Mouse (Mus musculus): ENCODE data around the gene Zfp428. TPM values are rescaled to one million over a fixed set of nuclear protein-coding genes. Genes with fewer than 3 reads are reported as not detected.
A peak's percentile ranks its signal among the peaks of the same experiment; 100 is the strongest.

Gene Zfp428
- total RNA-seq, 2 experiments from 2014 or later: 15.3 to 18.8 TPM

DNA sequence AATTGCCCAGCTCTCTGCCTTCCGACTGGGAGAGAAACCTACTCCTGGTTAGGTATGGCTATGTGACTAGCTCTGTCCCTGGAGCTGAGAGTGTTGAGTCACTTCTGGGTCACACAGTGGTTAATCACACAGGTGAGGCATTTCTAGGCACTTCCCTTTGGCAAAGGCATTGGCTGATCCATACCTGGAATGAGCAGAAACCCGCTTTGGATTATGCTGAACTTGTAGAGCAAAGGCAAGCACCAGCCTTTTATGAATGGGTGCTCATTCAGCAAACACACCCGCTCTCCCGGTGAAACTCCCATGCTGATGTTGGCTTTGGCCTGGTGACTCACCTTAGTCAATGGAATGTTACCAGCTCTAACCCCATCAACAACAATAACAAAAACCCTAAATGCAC, 32.9 kb downstream of the Zfp428 start:
- intact Hi-C loops (cut with DNase I): no loop called here
- no peak for DNase-seq

- DNase-seq: no peak
- intact Hi-C loops (cut with DNase I): no loop called here
These were observed 37.7 kb downstream of the Zfp428 start for GRCm38 (mm10) chr7:24544506-24544905.

GRCm38 (mm10) chr7:24546068-24546614, 39.3 kb downstream of the Zfp428 start, which contains the start of the genes Pinlyp and Xrcc1:
Gene Pinlyp, minus strand, starts transcription at chr7:24546118.
Gene Xrcc1, plus strand, starts transcription at chr7:24546289.
- intact Hi-C loops (cut with DNase I): loop anchor here (1.0 kb wide), 1 partner anchor 15 kb away; no protein-coding TSS in a partner anchor
- no peak for DNase-seq

- intact Hi-C loops (cut with DNase I): loop anchor here (1.0 kb wide), 1 partner anchor 16 kb away; no protein-coding TSS in a partner anchor
- DNase-seq: peak; percentile 100
These were observed 40.0 kb downstream of the Zfp428 start for GRCm38 (mm10) chr7:24546634-24547389.

- intact Hi-C loops (cut with DNase I): no loop called here
- DNase-seq: peak in 1 of 2 experiments; percentile 22
These were observed 40.8 kb downstream of the Zfp428 start for GRCm38 (mm10) chr7:24547534-24548036.

DNA sequence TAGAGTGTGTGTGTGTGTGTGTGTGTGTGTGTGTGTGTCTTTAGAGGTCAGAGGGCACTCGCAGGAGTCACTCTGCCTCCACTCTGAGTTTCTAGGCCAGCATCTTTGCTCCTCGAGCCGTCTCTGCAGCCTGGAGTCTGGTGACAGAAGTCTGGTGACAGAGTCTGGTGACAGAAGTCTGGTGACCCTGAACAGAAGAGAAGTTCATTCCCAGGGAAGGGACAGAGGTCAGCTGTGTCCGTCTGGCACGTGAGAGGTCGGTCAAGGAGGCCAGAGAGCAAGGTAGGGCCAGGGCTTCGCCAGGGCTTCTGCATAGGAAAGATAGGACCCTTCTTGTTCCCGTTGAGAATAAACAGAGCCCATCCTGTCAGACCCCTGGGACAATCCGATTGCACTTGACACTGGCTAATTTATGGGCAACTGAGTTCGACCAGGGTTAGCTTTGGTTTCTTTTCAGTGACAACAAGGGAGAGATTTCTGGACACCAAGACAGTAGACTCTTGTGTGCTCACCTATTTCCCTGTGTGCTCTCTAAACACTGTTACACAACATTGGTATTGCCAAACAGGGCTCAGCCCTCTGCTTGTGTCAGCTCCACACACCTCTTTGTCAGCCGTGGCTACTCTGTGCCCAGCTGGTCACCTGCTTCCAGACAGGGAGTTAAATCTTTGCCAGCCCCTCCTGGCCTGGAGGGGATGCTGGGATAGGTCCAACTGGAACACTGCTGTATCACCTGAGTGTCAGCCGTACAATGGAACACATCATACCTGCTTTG, 45.4 kb downstream of the Zfp428 start:
- intact Hi-C loops (cut with DNase I): no loop called here
- DNase-seq: no peak

DNA sequence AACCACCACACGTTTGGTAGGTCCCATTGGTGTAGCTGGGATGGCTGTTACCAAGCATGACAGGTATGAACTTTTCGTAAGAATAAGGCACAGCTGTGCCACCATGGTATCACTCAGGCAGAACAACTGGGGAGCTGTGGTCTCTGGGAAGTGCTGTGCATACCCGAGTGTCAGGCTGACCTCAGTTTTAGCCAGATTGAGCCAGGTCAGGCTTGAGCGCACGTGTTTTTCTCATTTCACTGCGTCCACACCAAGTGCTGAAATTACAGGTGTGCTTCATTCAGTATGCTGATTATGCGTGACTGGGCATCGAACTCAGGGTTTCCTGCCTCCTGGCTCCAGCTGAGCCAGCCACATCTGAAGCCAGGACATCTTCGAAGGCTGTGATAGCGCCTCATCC, 49.0 kb downstream of the Zfp428 start:
- no peak for DNase-seq
- intact Hi-C loops (cut with DNase I): no loop called here

GRCm38 (mm10) chr7:24561450-24561849, 54.6 kb downstream of the Zfp428 start:
- DNase-seq: no peak
- intact Hi-C loops (cut with DNase I): loop anchor here (5.0 kb wide), 1 partner anchor 89 kb away; no protein-coding TSS in a partner anchor

- intact Hi-C loops (cut with DNase I): loop anchor here (5.0 kb wide), 1 partner anchor 91 kb away; no protein-coding TSS in a partner anchor
These were observed 56.5 kb downstream of the Zfp428 start for GRCm38 (mm10) chr7:24563191-24563836.

DNA sequence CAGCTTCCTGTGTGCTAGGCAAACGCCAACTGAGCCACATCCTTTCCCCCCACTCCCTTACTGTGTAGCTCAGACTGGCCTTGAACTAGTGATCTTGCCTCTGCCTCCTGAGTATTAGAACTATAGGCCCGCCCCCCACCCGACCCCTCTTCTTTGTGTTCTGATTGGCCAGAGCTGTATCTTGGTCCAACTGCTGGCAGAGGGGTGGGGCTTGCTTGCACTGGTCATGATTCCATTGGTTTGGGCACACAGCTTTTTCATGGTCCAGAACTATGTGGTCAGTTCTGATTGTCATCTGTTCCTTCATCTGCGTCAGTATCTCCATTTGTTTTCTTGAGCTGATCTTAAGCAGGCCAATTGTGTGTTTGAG, 57.0 kb downstream of the Zfp428 start:
- no peak for DNase-seq
- intact Hi-C loops (cut with DNase I): loop anchor here (1.0 to 5.0 kb wide), 2 partner anchors 33 to 92 kb away; no protein-coding TSS in a partner anchor

More at GRCm38 (mm10) chr7:24563191-24563836, 56.5 kb downstream of the Zfp428 start:
- DNase-seq: no peak

- DNase-seq: peak; percentile 77 to 85
- intact Hi-C loops (cut with DNase I): loop anchor here (1.0 to 5.0 kb wide), 2 partner anchors 33 to 92 kb away; no protein-coding TSS in a partner anchor
These were observed 57.9 kb downstream of the Zfp428 start for GRCm38 (mm10) chr7:24564607-24565265.

Other genes with a start within 250 kb of the Zfp428 start
- 1 to 10 TPM; 3.5 to 5.0 TPM for gene Zfp93, start 236.6 kb upstream of the Zfp428 start, total RNA-seq (2021)
- 1 to 10 TPM; 4.0 to 5.5 TPM for gene Zfp61, start 205.8 kb upstream of the Zfp428 start, total RNA-seq (2021)
- gene Zfp94, start 190.3 kb upstream of the Zfp428 start, total RNA-seq (2021): 1 to 10 TPM; 2.2 to 2.5 TPM
- under 1 TPM in 1 of 2 experiments, not detected in 1; 0.31 TPM for gene Tescl, start 173.1 kb upstream of the Zfp428 start, total RNA-seq (2021)
- gene Lypd5, start 157.8 kb upstream of the Zfp428 start, total RNA-seq (2021): not detected
- gene Kcnn4, start 136.7 kb upstream of the Zfp428 start, total RNA-seq (2021): 1 to 10 TPM; 1.2 to 2.2 TPM
- 10 to 100 TPM; 12.8 to 14.9 TPM for gene Smg9, start 107.4 kb upstream of the Zfp428 start, total RNA-seq (2021)
- gene Irgc1, start 54.7 kb upstream of the Zfp428 start, total RNA-seq (2021): not detected
- gene Plaur, start 44.5 kb upstream of the Zfp428 start, total RNA-seq (2021): 1 to 10 TPM; 4.2 to 6.1 TPM
- 10 to 100 TPM; 18.6 to 22.7 TPM for gene Cadm4, start 25.0 kb upstream of the Zfp428 start, total RNA-seq (2021)
- not detected for gene AC161166.1, start 5.4 kb downstream of the Zfp428 start, total RNA-seq (2021)
- gene Irgq, start 23.7 kb downstream of the Zfp428 start, total RNA-seq (2021): 10 to 100 TPM; 18.3 to 20.1 TPM
- gene Pinlyp, start 39.1 kb downstream of the Zfp428 start, total RNA-seq (2021): not detected
- gene Xrcc1, start 39.3 kb downstream of the Zfp428 start, total RNA-seq (2021): 10 to 100 TPM; 28.8 to 33.2 TPM
- gene Ethe1, start 80.5 kb downstream of the Zfp428 start, total RNA-seq (2021): 10 to 100 TPM; 20.5 to 25.0 TPM
- under 1 TPM; 0.32 to 0.45 TPM for gene Zfp575, start 80.6 kb downstream of the Zfp428 start, total RNA-seq (2021)
- under 1 TPM; 0.22 to 0.48 TPM for gene Phldb3, start 103.8 kb downstream of the Zfp428 start, total RNA-seq (2021)
- not detected for gene Lypd3, start 129.5 kb downstream of the Zfp428 start, total RNA-seq (2021)
- gene Tex101, start 169.7 kb downstream of the Zfp428 start, total RNA-seq (2021): not detected
- not detected for gene BC049730, start 202.2 kb downstream of the Zfp428 start, total RNA-seq (2021)
- not detected for gene Gm4763, start 219.9 kb downstream of the Zfp428 start, total RNA-seq (2021)